Mouse (Mus musculus): ENCODE results near the gene Cd151.

DNA sequence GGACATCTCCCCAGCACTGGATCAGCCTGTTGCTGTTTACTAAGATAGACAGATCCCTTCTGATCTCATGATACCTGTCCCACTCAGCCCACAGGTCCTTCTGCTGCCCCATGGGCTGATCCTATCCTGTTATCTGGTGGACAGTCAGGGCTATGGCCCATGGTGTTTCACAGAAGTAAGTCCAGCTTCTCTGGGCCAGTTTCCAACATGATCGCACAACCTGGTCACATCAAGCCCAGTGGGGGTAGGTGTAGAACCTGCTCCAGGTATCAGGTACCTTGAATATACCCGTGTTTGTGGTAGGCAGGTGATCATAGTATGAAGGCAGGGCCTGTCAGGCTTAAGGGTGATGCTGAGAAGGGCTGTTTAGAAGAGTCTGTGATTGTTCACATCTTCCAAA, 28.2 kb downstream of the Cd151 start:
- TF ChIP-seq CTCF (IDR thresholded peaks at IDR 0.05) (no peak), EP300 (IDR thresholded peaks at IDR 0.05) (no peak)

All from lung, postnatal 0 days (tissue).